Mouse (Mus musculus) liver, embryonic 14.5 days (tissue): ENCODE measurements at regions not wholly inside any gene's neighbourhood (a gene's known extent, or its start where the extent isn't known, plus 50 kb on each side); places are given as distances from the start of the nearest gene placed in this dataset.

Experiments
- CTCF ChIP-seq: IDR thresholded peaks from 2 replicates; pipeline ENCODE4 v1.5.1; 2016; ENCODE audit warnings: antibody characterized with exemption, low read depth, control low read depth
- EP300 ChIP-seq: IDR thresholded peaks from 2 replicates; pipeline ENCODE4 v1.6.1; 2016; ENCODE audit warnings: antibody characterized with exemption, low read depth

DNA sequence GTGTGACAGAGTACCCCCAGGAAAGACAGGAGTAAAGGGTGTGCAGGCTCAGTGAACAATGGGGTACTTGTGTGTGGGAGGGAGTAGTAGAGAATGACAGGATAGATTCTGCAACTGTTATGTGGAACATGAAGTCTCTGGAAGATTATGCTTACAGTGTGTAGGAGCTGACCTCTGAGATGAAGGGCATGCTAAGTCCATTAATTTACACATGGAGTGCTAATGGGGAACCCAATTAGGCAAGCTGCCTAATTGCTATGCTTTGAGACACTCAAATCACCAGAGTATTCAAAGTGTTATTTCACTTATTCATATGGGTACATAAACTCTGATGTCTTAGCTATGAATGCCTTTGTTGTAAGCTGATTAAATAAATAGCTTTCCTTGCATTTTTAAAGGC is 375.4 kb upstream of the Lcorl start:
- TF ChIP-seq CTCF: no peak
- no peak for TF ChIP-seq EP300
